Mouse (Mus musculus) megakaryocyte, embryonic 14.5 days (primary cell): ENCODE data around the gene Crocc2.

Experiments used
- FLI1 ChIP-seq: IDR thresholded peaks from 2 replicates; pipeline ENCODE4 v1.6.1; 2012; ENCODE audit warnings: low read length, inconsistent platforms, mixed read lengths
- GATA1 ChIP-seq: IDR thresholded peaks from 3 replicates; pipeline ENCODE4 v1.6.1; 2012; ENCODE audit warnings: mixed read lengths, low read length, inconsistent platforms, borderline replicate concordance

GRCm38 (mm10) chr1:93277041-93277440 lies 108.5 kb downstream of the Crocc2 start:
- TF ChIP-seq GATA1 (no peak), FLI1 (no peak)
